Mouse (Mus musculus) lung, adult 2 months (tissue): Measurements from ENCODE around the gene Il12rb1. TPM values are rescaled to one million over a fixed set of nuclear protein-coding genes. Genes with fewer than 3 reads are reported as not detected.

Source experiments
- DNase-seq: peaks from one replicate; pipeline ENCODE4 v3.0.0; 2022
- H3K4me1 ChIP-seq: fragments of 200-500 bp; 2 replicates; pipeline ENCODE4 v1.6.1; 2011; ENCODE audit warnings: low read length; ENCODE audit not compliant: control insufficient read depth, insufficient read depth
- H3K4me3 ChIP-seq: fragments of 200-500 bp; replicated peaks from 2 replicates; pipeline ENCODE3; 2011; ENCODE audit warnings: low read depth, mild to moderate bottlenecking, control low read depth, low read length; ENCODE audit errors: extremely low read depth
- CTCF ChIP-seq: fragments of 200-500 bp; IDR thresholded peaks from 2 replicates; pipeline ENCODE4 v1.5.1; 2011; ENCODE audit warnings: mild to moderate bottlenecking, low read length, control low read depth; ENCODE audit not compliant: insufficient read depth
- POLR2A ChIP-seq: fragments of 200-500 bp; IDR thresholded peaks from 2 replicates; pipeline ENCODE4 v1.6.1; 2011; ENCODE audit warnings: low read depth, mild to moderate bottlenecking, control low read depth, low read length, borderline replicate concordance; ENCODE audit errors: extremely low read depth
- WGBS: fragments of 180-500 bp; shearing (Covaris S2); methylation state at CpG from one replicate; pipeline ENCODE4 v1.1.7; 2018; 5-methylcytosine and 5-hydroxymethylcytosine counted together
- polyA plus RNA-seq: library from polyadenylated mRNA; depleted of rRNA; stranded (reverse); fragments of >200 nt; gene quantifications from 2 replicates; pipeline ENCODE4 v1.2.3, GENCODE M21; 2012

Il12rb1 gene
- polyA plus RNA-seq, 1 experiment, result 0.86 TPM

DNA sequence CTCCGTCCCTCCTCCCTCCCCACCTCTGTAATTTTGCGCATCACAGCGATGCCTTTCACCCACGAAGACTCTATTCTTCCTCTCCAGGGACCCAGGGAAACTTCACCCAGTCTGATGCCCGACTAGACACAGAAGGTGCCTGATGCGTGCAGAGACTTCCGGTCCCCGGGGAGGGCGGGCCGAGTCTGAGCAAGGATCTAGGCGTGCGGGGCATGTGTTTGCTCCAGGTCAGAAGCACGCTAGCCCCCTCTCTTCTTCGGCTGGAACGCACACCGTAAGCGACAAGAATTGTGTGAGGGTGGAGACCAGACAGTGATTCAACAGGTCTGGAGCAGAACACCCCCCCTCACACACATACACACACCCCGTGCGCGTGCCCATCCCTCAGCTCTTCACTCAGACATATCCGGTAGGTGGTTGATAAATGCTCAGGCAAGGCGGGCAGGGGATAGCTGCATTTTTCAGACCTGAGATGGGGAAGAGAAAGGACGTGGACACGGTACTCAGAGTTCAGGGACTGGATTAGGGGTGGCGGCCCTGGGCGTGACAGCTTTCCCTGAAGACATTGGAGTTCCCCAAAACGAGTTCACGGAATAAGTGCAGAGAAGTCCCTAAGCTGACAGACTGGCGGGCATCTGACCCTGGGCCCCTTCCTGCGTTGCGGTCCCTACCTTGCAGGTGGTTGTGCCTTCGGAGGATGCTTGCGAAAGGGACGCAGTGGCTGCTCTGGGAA, 42.2 kb upstream of the Il12rb1 start:
- TF ChIP-seq POLR2A, result peak; percentile 8; the same call in 1 of the 2 replicates
- TF ChIP-seq CTCF, result no peak
- Histone ChIP-seq H3K4me1 (peaks cover 17% of the 10 kb centered on the region), H3K4me3 (peak overlapping the region; percentile 68)
- no peak for DNase-seq
- 2% methylated on average over 34 of the region's 34 CpGs for WGBS

DNA sequence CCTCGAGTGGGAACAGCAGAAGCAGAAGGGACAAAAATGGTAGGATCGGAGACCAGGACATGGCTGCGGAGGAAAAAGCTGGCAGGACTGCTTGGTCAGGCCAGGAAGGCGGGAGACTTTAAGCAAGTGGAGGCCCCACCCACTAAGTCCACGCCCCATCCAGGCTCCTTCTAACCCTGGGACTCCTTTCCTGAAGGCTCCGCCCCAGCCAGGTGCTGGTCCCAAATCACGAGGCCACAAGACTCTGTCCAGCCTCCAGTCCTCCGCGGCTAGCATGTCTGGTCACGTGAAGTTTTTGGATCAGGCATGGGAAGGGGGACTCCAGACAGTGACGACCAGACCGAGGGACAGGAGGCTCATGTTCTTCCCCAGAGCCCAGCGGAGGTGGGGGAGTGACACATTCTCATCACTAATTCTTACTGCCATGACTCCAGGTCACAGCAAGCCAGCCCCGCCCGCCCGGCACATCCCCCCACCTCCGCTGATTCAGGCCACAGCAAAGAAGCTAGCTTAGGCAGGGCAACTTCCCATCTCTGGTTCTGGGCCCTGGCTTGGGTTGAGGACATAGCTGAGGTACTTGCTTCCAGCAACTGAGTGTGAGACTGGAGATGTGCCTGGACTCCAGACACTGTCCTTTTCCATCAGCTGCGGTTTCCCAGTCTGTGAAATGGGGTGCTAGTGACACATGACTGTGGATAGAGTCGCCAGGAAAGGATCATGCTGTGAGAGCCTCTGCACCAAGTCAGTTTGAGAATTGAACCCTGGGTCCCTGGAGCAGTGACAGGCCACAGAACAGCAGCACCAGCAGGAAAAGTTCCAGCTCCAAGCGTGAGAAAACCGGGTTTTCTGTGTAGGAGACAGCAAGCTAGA, 41.4 kb upstream of the Il12rb1 start:
- H3K4me3 ChIP-seq, result peak overlapping the region; percentile 68
- peaks cover 12% of the 10 kb centered on the region for H3K4me1 ChIP-seq
- 13% methylated on average over 21 of the region's 21 CpGs for WGBS
- peak; percentile 87 for DNase-seq
- TF ChIP-seq CTCF (no peak), POLR2A (peak; percentile 94)

DNA sequence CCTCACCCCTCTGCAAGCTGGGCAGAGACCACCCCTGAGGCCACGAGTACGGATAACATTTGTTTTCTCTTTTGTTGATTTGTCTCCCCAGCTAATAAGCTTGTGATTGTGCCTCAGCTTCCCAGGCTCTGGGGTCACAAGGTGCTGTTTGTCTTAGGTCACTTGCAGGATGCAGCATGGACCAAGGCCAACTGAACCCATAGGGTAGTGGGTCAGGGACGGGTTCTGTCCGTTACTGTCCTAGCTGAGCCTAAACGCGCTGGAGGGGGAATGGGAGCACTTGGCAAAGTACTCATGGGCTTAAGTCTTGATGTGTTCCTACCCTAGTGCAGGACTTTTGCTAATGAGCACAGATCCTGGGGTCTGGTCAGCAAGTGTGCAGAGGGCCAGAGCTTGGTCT, 40.7 kb upstream of the Il12rb1 start:
- 80% methylated on average over 6 of the region's 6 CpGs for WGBS
- Histone ChIP-seq H3K4me3 (no peak overlapping the region), H3K4me1 (peaks cover 12% of the 10 kb centered on the region)
- no peak for DNase-seq
- TF ChIP-seq CTCF (no peak), POLR2A (no peak)

DNA sequence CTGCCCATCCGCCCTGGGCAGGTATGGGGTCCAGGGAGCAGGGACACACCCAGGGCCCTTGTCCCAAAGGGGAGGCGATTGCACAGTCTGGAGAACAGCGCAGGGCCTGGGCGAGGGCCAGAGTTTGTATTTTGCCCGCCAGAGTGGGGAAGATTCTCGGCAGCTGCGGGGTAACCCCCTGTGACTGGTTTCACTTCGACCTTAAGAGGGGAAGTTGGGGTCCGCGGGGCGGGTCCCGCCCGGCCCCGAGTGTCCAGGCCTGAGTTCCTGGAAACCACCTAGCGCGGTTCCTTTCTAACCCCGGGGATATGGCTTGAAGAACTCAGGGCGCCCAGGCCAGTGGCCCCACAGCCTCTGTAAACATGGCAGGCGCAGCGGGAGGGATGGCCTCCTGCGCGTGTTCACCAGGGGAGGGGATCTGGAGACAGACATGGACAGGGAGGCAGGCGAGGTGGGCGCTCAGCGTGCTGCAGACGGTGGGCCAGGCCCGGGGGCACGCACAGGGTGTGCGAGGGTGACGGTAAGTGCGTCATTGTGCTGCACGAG, 39.9 kb upstream of the Il12rb1 start:
- no peak for DNase-seq
- 91% methylated on average over 32 of the region's 32 CpGs for WGBS
- TF ChIP-seq POLR2A (no peak), CTCF (no peak)
- H3K4me1 ChIP-seq, result peaks cover 12% of the 10 kb centered on the region
- no peak overlapping the region for H3K4me3 ChIP-seq

DNA sequence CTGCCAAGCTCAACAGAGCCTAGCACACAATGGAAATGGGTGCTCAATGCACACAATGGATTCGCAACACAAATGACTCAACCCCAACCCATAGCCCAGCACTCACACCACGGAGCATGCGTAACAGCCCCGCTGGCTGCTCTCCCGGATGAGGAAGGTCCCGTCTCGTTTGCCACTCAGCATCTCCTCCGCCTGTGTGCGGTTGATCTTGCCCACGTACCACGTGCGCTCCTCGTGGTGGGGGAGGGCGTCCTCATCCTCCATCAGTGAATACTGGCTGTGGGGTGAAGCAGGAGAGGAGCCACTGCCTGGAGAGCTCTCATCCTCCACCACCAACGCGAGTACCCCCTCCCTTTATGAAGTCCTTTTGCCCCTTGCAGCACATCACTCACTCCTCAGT, 39.3 kb upstream of the Il12rb1 start:
- H3K4me1 ChIP-seq, result peaks cover 13% of the 10 kb centered on the region
- 79% methylated on average over 16 of the region's 16 CpGs for WGBS
- no peak overlapping the region for H3K4me3 ChIP-seq
- TF ChIP-seq CTCF (no peak), POLR2A (no peak)
- DNase-seq, result no peak

DNA sequence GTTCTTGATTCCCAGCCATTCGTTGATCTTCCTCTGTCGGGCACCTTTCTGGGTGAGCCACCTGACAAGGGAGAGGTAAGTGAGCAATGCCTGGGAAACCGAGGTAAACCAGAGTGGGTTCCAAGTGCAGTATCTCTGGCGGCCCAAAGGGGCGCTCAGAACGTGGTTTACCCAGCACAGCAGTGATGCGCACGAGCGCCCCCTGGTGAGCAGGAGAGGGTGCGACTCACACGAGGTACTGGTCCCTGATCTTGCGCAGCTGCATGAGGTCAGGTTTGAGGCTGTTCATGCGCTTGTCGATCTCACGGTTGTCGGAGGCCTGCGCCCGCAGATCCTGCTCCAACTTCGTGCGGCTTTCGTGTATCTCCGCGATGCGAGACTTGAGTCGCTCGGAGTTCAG, 38.9 kb upstream of the Il12rb1 start:
- peak; percentile 93 for DNase-seq
- WGBS, result 5% methylated on average over 26 of the region's 26 CpGs
- H3K4me3 ChIP-seq, result no peak overlapping the region
- TF ChIP-seq POLR2A (no peak), CTCF (peak; percentile 100)
- H3K4me1 ChIP-seq, result peaks cover 17% of the 10 kb centered on the region

DNA sequence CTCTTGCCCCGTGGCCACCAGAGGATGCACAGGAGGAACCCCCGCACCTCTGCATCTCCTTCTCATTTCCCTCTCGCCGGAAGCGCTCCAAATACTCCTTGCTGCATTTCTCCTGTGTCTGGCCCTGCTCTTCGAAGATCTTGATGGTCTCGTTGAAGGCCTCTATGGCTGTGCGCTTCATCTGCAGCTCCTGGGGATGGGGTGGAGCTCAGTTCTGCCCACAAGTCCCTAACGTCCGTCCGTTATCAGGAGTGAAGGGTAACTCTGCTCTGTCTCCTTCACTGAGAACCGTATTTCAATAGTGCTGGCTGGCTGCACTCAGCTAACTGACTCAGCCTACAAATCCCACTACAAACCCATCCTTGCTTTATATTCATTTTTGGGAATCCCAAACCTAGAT, 38.4 kb upstream of the Il12rb1 start:
- DNase-seq, result no peak
- H3K4me1 ChIP-seq, result peaks cover 17% of the 10 kb centered on the region
- TF ChIP-seq POLR2A, result no peak
- no peak for TF ChIP-seq CTCF
- no peak overlapping the region for H3K4me3 ChIP-seq
- WGBS, result 79% methylated on average over 12 of the region's 12 CpGs

DNA sequence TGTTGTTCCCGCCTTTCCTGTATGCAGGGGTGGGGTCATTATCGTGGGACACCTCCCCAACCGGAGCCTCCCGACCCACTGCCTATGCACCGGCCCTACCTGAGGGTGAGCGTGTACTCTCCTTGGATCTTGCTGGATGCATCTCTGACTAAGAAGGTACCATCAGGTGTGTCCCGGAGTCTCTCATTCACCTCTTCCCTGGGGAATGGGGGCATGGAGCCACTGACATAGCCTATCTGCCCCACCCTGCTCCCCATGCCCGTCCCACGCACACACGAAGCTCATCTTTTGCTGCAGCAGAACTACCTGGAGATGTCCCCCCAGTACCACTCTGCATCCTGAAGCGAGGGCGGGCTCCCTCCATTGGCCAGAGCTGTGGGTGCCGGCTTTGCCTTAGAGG, 37.5 kb upstream of the Il12rb1 start:
- Histone ChIP-seq H3K4me3 (no peak overlapping the region), H3K4me1 (peaks cover 17% of the 10 kb centered on the region)
- DNase-seq, result no peak
- 93% methylated on average over 13 of the region's 13 CpGs for WGBS
- TF ChIP-seq CTCF (no peak), POLR2A (no peak)

DNA sequence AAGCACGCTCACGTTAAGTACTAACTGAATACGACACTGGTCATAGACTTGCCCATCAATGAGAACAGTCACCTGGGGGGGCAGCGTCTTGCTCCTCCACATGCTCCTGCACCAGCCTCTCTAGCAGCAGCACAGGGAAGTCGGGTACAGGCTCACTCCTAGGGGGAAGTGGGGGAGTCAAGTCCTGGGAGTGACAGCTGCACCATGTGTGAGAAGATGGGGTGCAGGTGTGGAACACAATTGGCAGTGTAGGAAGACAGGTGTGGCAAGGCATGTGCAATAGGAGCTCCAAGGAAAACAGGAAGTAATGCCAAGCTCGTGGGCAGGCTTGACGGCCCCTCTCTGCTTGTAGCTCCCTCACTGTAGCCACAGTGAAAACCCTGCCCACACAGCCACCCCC, 37.0 kb upstream of the Il12rb1 start:
- TF ChIP-seq CTCF (no peak), POLR2A (no peak)
- H3K4me3 ChIP-seq, result no peak overlapping the region
- no peak for DNase-seq
- H3K4me1 ChIP-seq, result peaks cover 13% of the 10 kb centered on the region
- 80% methylated on average over 7 of the region's 7 CpGs for WGBS
